Mouse (Mus musculus) myocyte (in vitro differentiated cells): ENCODE results near the gene Iscu. TPM values are rescaled to one million over a fixed set of nuclear protein-coding genes. Genes with fewer than 3 reads are reported as not detected.

Experiments used
- H3K27me3 ChIP-seq: one replicate; pipeline ENCODE4 v1.6.1; 2011; ENCODE audit not compliant: control insufficient read depth, insufficient read depth, insufficient read length
- H3K36me3 ChIP-seq: one replicate; pipeline ENCODE4 v1.6.1; 2011; ENCODE audit not compliant: control insufficient read depth, insufficient read depth
- H3K4me2 ChIP-seq: one replicate; pipeline ENCODE4 v1.6.1; 2011; ENCODE audit warnings: low read depth, control low read depth
- H3K4me3 ChIP-seq: one replicate; pipeline ENCODE4 v1.5.1; 2011; ENCODE audit warnings: mild to moderate bottlenecking, control low read depth, moderate library complexity
- H3K79me2 ChIP-seq: one replicate; pipeline ENCODE4 v1.6.1; 2011; ENCODE audit not compliant: control insufficient read depth, insufficient read depth
- H3ac ChIP-seq: one replicate; pipeline ENCODE4 v1.6.1; 2011; ENCODE audit not compliant: control insufficient read depth, insufficient read length
- CEBPB ChIP-seq: IDR thresholded peaks from 2 replicates; pipeline ENCODE4 v1.6.1; 2011; ENCODE audit warnings: mild to moderate bottlenecking, moderate library complexity; ENCODE audit not compliant: poor library complexity, insufficient read depth, severe bottlenecking
- E2F4 ChIP-seq: IDR thresholded peaks from one replicate; pipeline ENCODE4 v1.6.1; 2011; ENCODE audit warnings: mild to moderate bottlenecking, control low read depth, moderate library complexity; ENCODE audit not compliant: insufficient read depth
- MAX ChIP-seq: IDR thresholded peaks from one replicate; pipeline ENCODE4 v1.6.1; 2011; ENCODE audit warnings: low read depth, mild to moderate bottlenecking, control low read depth
- MYOD1 ChIP-seq, 3 experiments: IDR thresholded peaks; one replicate each; pipeline ENCODE4 v1.6.1; 2011; ENCODE audit warnings: control low read depth in 2 of 3, low read depth in 2 of 3, mild to moderate bottlenecking in 2 of 3, moderate library complexity in 1 of 3; ENCODE audit not compliant: insufficient read length in 2 of 3, control insufficient read depth in 1 of 3
- MYOG ChIP-seq, 3 experiments: IDR thresholded peaks; one replicate each; pipeline ENCODE4 v1.6.1; 2011; ENCODE audit warnings: control low read depth in 2 of 3, low read depth in 2 of 3, mild to moderate bottlenecking in 2 of 3; ENCODE audit not compliant: insufficient read length in 2 of 3, control insufficient read depth in 1 of 3, insufficient read depth in 1 of 3
- POLR2A ChIP-seq: IDR thresholded peaks from one replicate; pipeline ENCODE4 v1.6.1; 2011; ENCODE audit warnings: low read depth, mild to moderate bottlenecking, control low read depth, moderate library complexity; ENCODE audit not compliant: insufficient read length
- POLR2AphosphoS2 ChIP-seq: IDR thresholded peaks from one replicate; pipeline ENCODE4 v1.6.1; 2011; ENCODE audit warnings: low read depth, control low read depth; ENCODE audit not compliant: insufficient read length
- REST ChIP-seq: IDR thresholded peaks from one replicate; pipeline ENCODE4 v1.6.1; 2011; ENCODE audit warnings: mild to moderate bottlenecking, control low read depth, moderate library complexity; ENCODE audit not compliant: insufficient read depth, insufficient read length
- SRF ChIP-seq: IDR thresholded peaks from one replicate; pipeline ENCODE4 v1.6.1; 2011; ENCODE audit warnings: low read depth; ENCODE audit not compliant: control insufficient read depth, insufficient read length
- TCF12 ChIP-seq: IDR thresholded peaks from one replicate; pipeline ENCODE4 v1.6.1; 2011; ENCODE audit warnings: mild to moderate bottlenecking, control low read depth; ENCODE audit not compliant: poor library complexity, insufficient read depth, severe bottlenecking
- TCF3 ChIP-seq: IDR thresholded peaks from one replicate; pipeline ENCODE4 v1.6.1; 2011; ENCODE audit warnings: low read depth, control low read depth; ENCODE audit not compliant: insufficient read length
- USF1 ChIP-seq: IDR thresholded peaks from one replicate; pipeline ENCODE4 v1.6.1; 2011; ENCODE audit warnings: low read depth, mild to moderate bottlenecking, control low read depth, moderate library complexity
- polyA plus RNA-seq: library from polyadenylated mRNA; unstranded; fragments of >200 nt; fragmentation: generic; extraction: Trizol; gene quantifications from one replicate; pipeline ENCODE4 v1.2.1, GENCODE M21; 2012; ENCODE audit warnings: missing spikeins

Gene Iscu
- 163 TPM for polyA plus RNA-seq

- H3K36me3 ChIP-seq: no peaks in the 10 kb centered on the region
Observed at GRCm38 (mm10) chr5:113772450-113772895, at the start of gene Iscu, which contains the start of gene Sart3. TSS of gene Iscu (plus strand) at chr5:113772748. TSS of gene Sart3 (minus strand) at chr5:113772510.

DNA sequence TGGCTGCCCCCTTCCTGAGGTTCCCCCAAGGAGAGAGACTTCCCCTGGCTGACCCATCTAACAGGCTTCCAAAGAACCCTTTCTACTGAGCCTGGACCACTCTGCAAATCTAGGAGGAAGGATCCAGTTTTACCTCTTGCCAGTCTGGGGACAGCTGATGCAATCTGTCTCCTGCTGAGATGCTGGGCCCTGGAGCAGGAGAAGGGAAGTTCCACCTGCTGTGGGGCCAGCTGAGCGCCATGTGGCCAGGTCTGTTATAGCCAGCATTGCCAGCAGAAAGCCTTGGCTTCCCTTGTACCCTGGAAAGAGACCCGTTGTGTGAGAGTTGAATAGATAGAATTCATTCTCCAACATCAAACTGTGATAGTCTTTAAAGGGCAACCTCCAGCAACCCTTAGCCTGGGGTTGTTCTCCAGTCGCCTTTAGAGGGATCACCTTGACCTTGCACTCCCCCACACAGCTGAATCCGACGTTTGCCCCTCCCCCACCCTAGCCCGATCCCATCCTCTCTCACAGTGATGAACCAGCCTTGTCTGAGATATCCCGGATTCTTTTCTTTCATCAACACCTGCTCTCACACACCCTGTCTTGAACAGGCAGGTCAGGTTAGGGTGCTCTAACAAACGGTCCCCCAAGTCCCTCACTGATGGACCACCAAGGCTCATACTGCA is 48.8 kb upstream of the Iscu start:
- H3K4me3 ChIP-seq: no peak overlapping the region

More at GRCm38 (mm10) chr5:113772450-113772895, at the start of gene Iscu, which contains the start of gene Sart3:
- Histone ChIP-seq H3ac (peak within 1 kb of the TSS; percentile 48), H3K4me3 (peak within 1 kb of the TSS; percentile 62), H3K4me2 (peak within 1 kb of the TSS; percentile 98), H3K27me3 (no peaks in the 10 kb centered on the region), H3K79me2 (peaks cover 51% of the 10 kb centered on the region)
- TF ChIP-seq TCF3 (no peak), MYOG (IDR thresholded peaks at IDR 0.05; ENCODE audit: control insufficient read depth in 1 of 3, insufficient read depth in 1 of 3, insufficient read length in 2 of 3, low read depth in 2 of 3) (peak in 1 of 3 experiments; percentile 42), MAX (peak; percentile 79), TCF12 (no peak), SRF (peak; percentile 85), USF1 (no peak), POLR2A (peak; percentile 80), MYOD1 (IDR thresholded peaks at IDR 0.05; ENCODE audit: control insufficient read depth in 1 of 3, insufficient read length in 2 of 3, low read depth in 2 of 3) (peak in 1 of 3 experiments; percentile 40), CEBPB (no peak), E2F4 (peak; percentile 96), POLR2AphosphoS2 (peak; percentile 51), REST (no peak)

DNA sequence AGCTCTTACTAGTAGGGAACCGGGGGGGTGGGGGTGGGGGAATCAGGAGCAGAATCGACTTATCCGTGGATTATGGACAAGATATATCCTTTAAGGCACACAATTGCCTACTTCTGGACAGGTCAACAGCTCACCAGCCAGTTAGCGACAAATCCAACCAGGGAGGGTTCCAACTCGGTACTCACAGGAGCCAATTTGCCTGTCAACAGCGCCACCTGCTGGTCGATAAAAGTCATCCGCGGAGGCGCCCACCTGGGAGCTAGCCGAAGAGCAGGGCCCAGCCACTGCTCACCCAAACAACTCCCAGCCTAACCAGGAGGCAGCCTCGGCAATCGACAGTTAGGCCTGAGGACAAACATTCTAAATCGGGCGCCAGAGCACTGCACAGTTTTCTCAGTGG is 48.1 kb upstream of the Iscu start, which contains the start of gene 1700069L16Rik:
Gene 1700069L16Rik, minus strand, starts transcription at position 327 of the 400 bp plus-strand sequence.
- no peak within 1 kb of the TSS for H3K4me2 ChIP-seq
- TF ChIP-seq USF1 (no peak), MYOG (IDR thresholded peaks at IDR 0.05; ENCODE audit: control insufficient read depth in 1 of 3, insufficient read depth in 1 of 3, insufficient read length in 2 of 3, low read depth in 2 of 3) (no peak), POLR2A (no peak), MYOD1 (IDR thresholded peaks at IDR 0.05; ENCODE audit: control insufficient read depth in 1 of 3, insufficient read length in 2 of 3, low read depth in 2 of 3) (no peak), CEBPB (no peak), E2F4 (no peak), SRF (no peak), POLR2AphosphoS2 (no peak), TCF3 (no peak), TCF12 (no peak), MAX (no peak), REST (no peak)
- peaks cover 38% of the 10 kb centered on the region for H3K27me3 ChIP-seq
- no peaks in the 10 kb centered on the region for H3K79me2 ChIP-seq
- no peaks in the 10 kb centered on the region for H3K36me3 ChIP-seq
- no peak within 1 kb of the TSS for H3ac ChIP-seq
- no peak within 1 kb of the TSS for H3K4me3 ChIP-seq

More for the DNA sequence above, 48.8 kb upstream of the Iscu start:
- peaks cover 40% of the 10 kb centered on the region for H3K27me3 ChIP-seq
- no peak for TF ChIP-seq POLR2A
- TF ChIP-seq TCF3: no peak
- no peak for TF ChIP-seq MYOD1 (IDR thresholded peaks at IDR 0.05; ENCODE audit: control insufficient read depth in 1 of 3, insufficient read length in 2 of 3, low read depth in 2 of 3)
- TF ChIP-seq MAX: no peak
- no peak overlapping the region for H3K4me2 ChIP-seq
- H3K79me2 ChIP-seq: no peaks in the 10 kb centered on the region
- no peaks in the 10 kb centered on the region for H3K36me3 ChIP-seq
- no peak overlapping the region for H3ac ChIP-seq

DNA sequence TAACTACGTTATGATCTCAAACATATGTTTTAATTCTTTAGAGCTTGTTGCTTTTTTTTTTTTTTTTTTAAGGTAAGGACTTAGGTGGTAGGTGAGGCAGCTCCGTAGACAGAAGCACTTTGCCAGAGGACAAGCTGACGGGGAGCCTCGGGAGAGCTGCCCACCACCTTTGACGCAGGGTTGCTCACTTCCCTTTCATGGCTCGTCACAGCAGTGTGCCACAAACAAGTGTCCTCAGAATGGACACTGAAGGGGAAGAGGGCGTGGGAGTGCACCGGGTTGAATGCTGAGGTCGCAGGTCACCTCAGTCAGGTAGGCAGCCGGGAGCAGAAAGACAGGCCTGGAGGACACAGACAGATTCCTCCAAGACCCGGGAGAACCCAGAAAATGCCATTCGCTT is 47.1 kb upstream of the Iscu start:
- Histone ChIP-seq H3K79me2 (no peaks in the 10 kb centered on the region), H3K27me3 (peaks cover 44% of the 10 kb centered on the region), H3K4me3 (no peak overlapping the region), H3K4me2 (no peak overlapping the region), H3K36me3 (no peaks in the 10 kb centered on the region), H3ac (no peak overlapping the region)
- TF ChIP-seq POLR2A: no peak
- no peak for TF ChIP-seq TCF12
- no peak for TF ChIP-seq POLR2AphosphoS2
- TF ChIP-seq USF1: no peak
- TF ChIP-seq REST: no peak
- no peak for TF ChIP-seq MAX
- no peak for TF ChIP-seq MYOD1 (IDR thresholded peaks at IDR 0.05; ENCODE audit: control insufficient read depth in 1 of 3, insufficient read length in 2 of 3, low read depth in 2 of 3)
- TF ChIP-seq SRF: no peak
- no peak for TF ChIP-seq MYOG (IDR thresholded peaks at IDR 0.05; ENCODE audit: control insufficient read depth in 1 of 3, insufficient read depth in 1 of 3, insufficient read length in 2 of 3, low read depth in 2 of 3)
- no peak for TF ChIP-seq E2F4
- TF ChIP-seq TCF3: no peak
- no peak for TF ChIP-seq CEBPB
